8 mouse cellular contexts compared by ENCODE assay signal in the genomic region with DNA sequence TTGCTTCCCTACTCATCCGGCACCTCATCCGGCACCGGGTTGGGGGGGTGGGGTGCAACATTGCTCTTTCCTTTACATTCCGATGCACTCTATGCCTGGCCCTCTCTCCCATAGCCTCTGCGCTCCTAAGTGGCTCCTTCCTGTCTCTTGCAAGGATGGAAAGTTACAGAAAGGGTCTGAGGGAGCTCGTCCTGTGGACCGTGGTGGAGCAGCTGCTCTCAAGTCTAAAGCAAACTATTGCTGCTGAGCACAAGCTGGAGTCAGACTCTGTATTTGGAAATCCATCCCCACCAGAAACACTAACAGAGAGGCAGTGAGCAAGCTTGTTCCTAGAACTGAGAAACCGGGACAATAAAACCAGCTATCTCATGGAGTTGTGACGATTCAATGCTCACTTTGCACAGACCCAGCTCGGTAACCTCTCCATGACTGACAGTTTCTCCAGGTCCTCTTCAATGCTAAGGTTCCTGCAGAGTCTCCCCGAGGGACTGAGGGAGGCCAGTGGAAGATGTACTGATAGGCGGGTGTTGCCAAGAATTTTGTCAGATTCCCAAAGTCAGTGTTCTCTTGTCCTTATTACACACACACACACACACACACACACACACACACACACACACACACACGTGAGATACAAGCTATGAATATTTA. TPM values are rescaled to one million over a fixed set of nuclear protein-coding genes. Genes with fewer than 3 reads are reported as not detected.
A peak's percentile ranks its signal among the peaks of the same experiment; 100 is the strongest.
DNase-seq lines count a peak whose midpoint lies in the region; ATAC-seq and TF ChIP-seq lines count a peak whose summit lies in the region.

No protein-coding gene starts in this region.

- peak; percentile 24 to 27 for DNase-seq in cerebellum, postnatal 10 days
- DNase-seq in cerebellum, adult 11 months = no peak
- DNase-seq in CD4-positive helper T cell, adult 2 months (ENCODE audit: low read depth, low spot score) = peak; percentile 54
- no peak for DNase-seq in gastrocnemius, postnatal 25 days
- DNase-seq in urinary bladder, postnatal 4 days (ENCODE audit: low spot score in 2 of 2) = no peak

- H3K27ac ChIP-seq in embryonic facial prominence, embryonic 13.5 days = peak overlapping the region; percentile 87
- peak overlapping the region; percentile 94 for H3K27ac ChIP-seq in intestine, postnatal 0 days (ENCODE audit: low read depth, low read length)
- H3K27ac ChIP-seq in midbrain, embryonic 12.5 days (replicated peaks) = 0 out of 2 replicates have a peak overlapping the region, but pooled peaks have one; percentile 10

- H3K4me1 ChIP-seq in embryonic facial prominence, embryonic 13.5 days = peaks cover 17% of the 10 kb centered on the region
- peaks cover 4% of the 10 kb centered on the region; the same call in 1 of the 2 replicates for H3K4me1 ChIP-seq in intestine, postnatal 0 days (replicated peaks; ENCODE audit: control insufficient read depth, insufficient read depth, low read length)
- peaks cover 21% of the 10 kb centered on the region for H3K4me1 ChIP-seq in midbrain, embryonic 12.5 days

- TF ChIP-seq CTCF in intestine, postnatal 0 days (IDR thresholded peaks at IDR 0.05; ENCODE audit: low read depth) = no peak

- no peaks in the 10 kb centered on the region for H3K9me3 ChIP-seq in embryonic facial prominence, embryonic 13.5 days
- no peaks in the 10 kb centered on the region for H3K9me3 ChIP-seq in intestine, postnatal 0 days (ENCODE audit: control insufficient read depth)
- H3K9me3 ChIP-seq in midbrain, embryonic 12.5 days = peaks cover 6% of the 10 kb centered on the region; the same call in 1 of the 2 replicates

- H3K36me3 ChIP-seq in embryonic facial prominence, embryonic 13.5 days = peaks cover 2% of the 10 kb centered on the region; the same call in 1 of the 2 replicates
- no peaks in the 10 kb centered on the region for H3K36me3 ChIP-seq in intestine, postnatal 0 days (ENCODE audit: control insufficient read depth, insufficient read depth)
- H3K36me3 ChIP-seq in midbrain, embryonic 12.5 days = no peaks in the 10 kb centered on the region

- H3K4me3 ChIP-seq in embryonic facial prominence, embryonic 13.5 days = peak overlapping the region; percentile 98
- peak overlapping the region; percentile 100 for H3K4me3 ChIP-seq in intestine, postnatal 0 days (ENCODE audit: low read depth, low read length)
- peak overlapping the region; percentile 95 for H3K4me3 ChIP-seq in midbrain, embryonic 12.5 days

- H3K27me3 ChIP-seq in embryonic facial prominence, embryonic 13.5 days = no peaks in the 10 kb centered on the region
- H3K27me3 ChIP-seq in intestine, postnatal 0 days (replicated peaks; ENCODE audit: control insufficient read depth, insufficient read depth, low read length) = no peaks in the 10 kb centered on the region
- peaks cover 10% of the 10 kb centered on the region for H3K27me3 ChIP-seq in midbrain, embryonic 12.5 days

- ATAC-seq in embryonic facial prominence, embryonic 13.5 days (ENCODE audit: insufficient number of reproducible peaks, insufficient read depth, low FRiP score, low TSS enrichment, low read depth) = no peak
- ATAC-seq in intestine, postnatal 0 days = no peak
- no peak for ATAC-seq in midbrain, embryonic 12.5 days (ENCODE audit: low FRiP score, low read depth)

- peak overlapping the region; percentile 82 for H3K4me2 ChIP-seq in embryonic facial prominence, embryonic 13.5 days
- H3K4me2 ChIP-seq in intestine, postnatal 0 days (replicated peaks; ENCODE audit: low read depth) = peak overlapping the region; percentile 79
- peak overlapping the region; percentile 82 for H3K4me2 ChIP-seq in midbrain, embryonic 12.5 days (replicated peaks)

- H3K9ac ChIP-seq in embryonic facial prominence, embryonic 13.5 days = peak overlapping the region; percentile 87
- H3K9ac ChIP-seq in intestine, postnatal 0 days (ENCODE audit: low read depth, low read length) = peak overlapping the region; percentile 96
- H3K9ac ChIP-seq in midbrain, embryonic 12.5 days (replicated peaks) = peak overlapping the region; percentile 88

- under 1% methylated on average over 13 of the region's 13 CpGs for WGBS in embryonic facial prominence, embryonic 13.5 days
- WGBS in intestine, postnatal 0 days = 1% methylated on average over 13 of the region's 13 CpGs
- 2% methylated on average over 13 of the region's 13 CpGs for WGBS in midbrain, embryonic 12.5 days

RNA-seq across cellular contexts. Expression of a gene that starts 1.0 kb away (rescaled TPM):
- polyA plus RNA-seq in embryonic facial prominence, embryonic 13.5 days (2015; fragmentation: Nextera tagmentation; extraction: Ambion mirVana) = 16.5 and 18.2 TPM in 2 replicates
- 12.0 and 17.4 TPM in 2 replicates for polyA plus RNA-seq in intestine, postnatal 0 days (2015; fragmentation: Nextera tagmentation; extraction: Ambion mirVana)
- polyA plus RNA-seq in midbrain, embryonic 12.5 days (2016; fragmentation: Nextera tagmentation; extraction: Ambion mirVana) = 15.7 and 16.4 TPM in 2 replicates
- total RNA-seq in gastrocnemius, postnatal 25 days (2021) = 10 to 100 TPM in 1 of 2 experiments, 1 to 10 TPM in 1; 9.1 to 10.8 TPM

RNA-seq across cellular contexts. Expression of a gene that starts 42.6 kb away (rescaled TPM):
- 17.2 and 17.6 TPM in 2 replicates for polyA plus RNA-seq in embryonic facial prominence, embryonic 13.5 days (2015; fragmentation: Nextera tagmentation; extraction: Ambion mirVana)
- polyA plus RNA-seq in intestine, postnatal 0 days (2015; fragmentation: Nextera tagmentation; extraction: Ambion mirVana) = 1,614 and 1,691 TPM in 2 replicates
- 9.6 and 9.7 TPM in 2 replicates for polyA plus RNA-seq in midbrain, embryonic 12.5 days (2016; fragmentation: Nextera tagmentation; extraction: Ambion mirVana)
- 10 to 100 TPM; 34.1 to 57.3 TPM for total RNA-seq in gastrocnemius, postnatal 25 days (2021)

Comparison
In these comparisons a context has a peak if more than half of its experiments do, and no peak if none do; other contexts are left out.
1. DNase-seq: peak in cerebellum, postnatal 10 days (2 of 2) and CD4-positive helper T cell, adult 2 months (single experiment); none in cerebellum, adult 11 months (single experiment), gastrocnemius, postnatal 25 days (single experiment) and urinary bladder, postnatal 4 days (0 of 2).
2. H3K27ac ChIP-seq: peak in every context shown above with its lines; median percentile 94 in intestine, postnatal 0 days; 87 in embryonic facial prominence, embryonic 13.5 days; 10 in midbrain, embryonic 12.5 days.
3. RNA of a gene that starts 42.6 kb away (polyA plus RNA-seq): 1,614 to 1,691 TPM in intestine, postnatal 0 days; 17.2 to 17.6 TPM in embryonic facial prominence, embryonic 13.5 days and 9.6 to 9.7 TPM in midbrain, embryonic 12.5 days; every median in the first group is over 10 times any median in the second.
4. Peak in every context shown above with its lines, with median percentiles within 50 percentile points of each other: H3K4me2 ChIP-seq, H3K4me3 ChIP-seq and H3K9ac ChIP-seq.